Mouse (Mus musculus) adrenal gland, postnatal 25 days (tissue): Measurements from ENCODE around the gene Itgax. TPM values are rescaled to one million over a fixed set of nuclear protein-coding genes. Genes with fewer than 3 reads are reported as not detected.
"Not testable (repeated sequence)": the region's sequence is repeated elsewhere in the genome, so short reads cannot be mapped to it uniquely, and the experiment has no call there.

Source experiments
- DNase-seq: peaks from one replicate; pipeline ENCODE4 v3.0.0; 2021; ENCODE audit warnings: mixed read lengths
- long read RNA-seq: library from polyadenylated mRNA; stranded (forward); transcript quantifications from one replicate; pipeline ENCODE4 v2.0.0, GENCODE M21; 2021
- total RNA-seq: library from RNA; stranded (reverse); gene quantifications from 2 replicates; pipeline ENCODE4 v1.2.3, GENCODE M21; 2021

Gene Itgax
- total RNA-seq = 0.71 and 0.97 TPM in 2 replicates
- long read RNA-seq = 0 reads

DNA sequence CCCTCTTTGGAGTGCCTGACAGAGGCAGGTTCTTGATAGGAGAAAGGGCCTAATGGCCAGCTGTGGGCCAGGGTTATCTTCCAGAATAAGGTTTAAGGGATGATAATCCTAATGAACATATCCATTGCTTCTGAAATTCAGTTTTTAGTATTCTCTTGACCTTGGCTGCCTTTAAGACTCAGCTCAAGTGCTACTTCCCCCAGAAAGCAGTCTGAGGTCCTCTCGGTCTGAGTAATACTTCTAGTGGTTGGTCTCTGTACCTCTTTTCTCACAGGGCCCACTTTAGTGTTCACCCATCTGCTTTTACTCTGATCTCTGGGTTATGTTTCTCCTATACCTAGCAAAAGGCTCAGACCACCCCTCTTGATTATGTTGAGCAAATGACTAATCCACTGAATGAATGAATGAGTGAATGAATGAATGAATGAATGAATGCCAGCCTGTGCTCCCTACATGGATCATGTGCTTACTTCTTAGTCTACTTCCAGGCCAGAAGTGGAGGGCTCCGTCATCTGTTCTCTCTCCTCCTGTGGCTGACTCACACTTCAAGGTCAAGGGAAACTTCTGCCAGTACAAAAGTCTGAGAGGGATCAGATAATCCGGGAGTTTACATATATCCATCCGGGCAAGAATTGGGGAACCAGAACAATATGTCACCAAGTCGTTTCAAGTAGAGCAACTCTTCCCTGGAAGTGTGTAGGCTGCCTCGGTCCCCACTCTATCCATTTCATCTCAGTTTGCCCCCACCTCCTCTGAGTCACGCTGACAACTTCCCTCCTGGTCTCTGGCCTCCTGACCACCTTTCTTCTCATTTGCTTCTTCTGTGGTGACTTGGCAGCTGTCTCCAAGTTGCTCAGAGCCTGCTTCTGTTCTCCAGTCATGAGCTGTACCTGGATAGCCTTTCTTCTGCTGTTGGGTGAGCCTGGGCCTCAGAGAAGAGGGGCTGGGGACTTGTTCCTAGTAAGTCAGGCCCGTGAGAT lies at the start of gene Itgax:
TSS of gene Itgax (plus strand) at position 807 of the 980 bp plus-strand sequence.
- no peak for DNase-seq

- no peak for DNase-seq
These were observed 49.3 kb upstream of the Itgax start for GRCm38 (mm10) chr7:128080012-128080411.

DNA sequence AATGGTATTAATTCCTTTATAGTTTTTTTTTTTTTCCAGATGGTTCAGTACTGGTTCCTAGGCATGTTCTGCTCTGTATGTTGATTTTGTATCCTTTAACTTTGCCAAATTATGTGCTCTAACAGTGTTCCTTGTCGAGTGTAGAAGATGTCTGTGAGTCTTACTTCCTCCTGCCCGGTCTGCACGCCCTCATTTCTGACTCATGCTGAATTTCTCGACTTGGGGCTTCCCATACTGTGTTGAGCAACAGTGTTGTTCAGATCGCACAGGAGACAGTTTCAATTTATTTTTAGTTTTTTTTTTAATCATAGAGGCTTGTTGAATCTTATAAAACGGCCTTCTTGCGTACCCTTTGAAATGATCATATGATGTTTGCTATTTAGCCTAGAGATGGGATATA lies 40.2 kb upstream of the Itgax start:
- DNase-seq = no peak

GRCm38 (mm10) chr7:128098135-128098534 lies 31.2 kb upstream of the Itgax start:
- DNase-seq = no peak

DNA sequence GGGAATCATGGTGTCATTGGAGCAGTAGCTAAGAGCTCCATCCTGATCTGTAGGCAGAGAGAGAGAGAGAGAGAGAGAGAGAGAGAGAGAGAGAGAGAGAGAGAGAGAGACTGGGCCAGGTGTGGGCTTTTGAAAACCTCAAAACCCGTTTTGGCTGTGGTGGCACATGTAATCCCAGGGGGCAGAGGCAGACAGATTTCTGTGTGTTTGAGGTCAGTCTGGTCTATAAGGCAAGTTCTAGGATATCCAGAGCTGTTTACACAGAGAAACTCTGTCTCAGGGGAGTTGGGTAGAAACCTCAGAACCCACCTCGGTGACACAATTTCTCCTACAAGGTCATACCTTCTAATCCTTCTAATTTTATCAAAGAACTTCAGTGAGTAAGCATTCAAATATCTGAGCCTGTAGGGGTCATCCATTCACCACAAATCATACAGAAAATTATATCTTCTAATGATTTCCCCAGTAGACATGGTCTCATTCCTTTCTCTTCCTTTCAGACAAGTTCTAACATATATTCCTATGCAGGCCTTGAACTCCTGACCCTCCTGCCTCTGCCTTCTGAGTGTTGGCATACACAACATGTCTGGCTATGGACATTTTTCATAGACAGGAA lies 28.5 kb upstream of the Itgax start:
- no peak for DNase-seq

DNA sequence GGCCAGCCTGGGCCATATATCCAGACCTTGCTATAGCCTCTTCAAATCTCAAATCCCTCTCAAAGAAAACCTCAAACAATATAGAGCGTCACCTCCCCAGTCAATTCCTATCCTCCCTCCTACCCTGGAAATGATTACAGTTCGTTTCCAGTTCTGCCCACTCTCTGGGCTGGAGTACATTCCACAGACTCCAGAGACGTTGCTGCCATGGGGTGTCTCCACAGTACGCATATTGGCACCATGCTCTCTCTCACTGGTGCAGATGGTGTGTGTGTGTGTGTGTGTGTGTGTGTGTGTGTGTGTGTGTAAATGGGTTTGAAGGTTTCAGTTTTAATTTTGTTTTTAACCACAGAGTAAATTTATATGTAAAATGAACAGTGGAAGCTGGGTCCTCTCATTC lies 24.1 kb upstream of the Itgax start:
- no peak for DNase-seq

- DNase-seq = no peak
These were observed 21.9 kb upstream of the Itgax start for GRCm38 (mm10) chr7:128107462-128107861.

- DNase-seq = no peak
These were observed 19.0 kb upstream of the Itgax start for GRCm38 (mm10) chr7:128110314-128110713.

GRCm38 (mm10) chr7:128112131-128112530 lies 17.2 kb upstream of the Itgax start:
- no peak for DNase-seq

DNA sequence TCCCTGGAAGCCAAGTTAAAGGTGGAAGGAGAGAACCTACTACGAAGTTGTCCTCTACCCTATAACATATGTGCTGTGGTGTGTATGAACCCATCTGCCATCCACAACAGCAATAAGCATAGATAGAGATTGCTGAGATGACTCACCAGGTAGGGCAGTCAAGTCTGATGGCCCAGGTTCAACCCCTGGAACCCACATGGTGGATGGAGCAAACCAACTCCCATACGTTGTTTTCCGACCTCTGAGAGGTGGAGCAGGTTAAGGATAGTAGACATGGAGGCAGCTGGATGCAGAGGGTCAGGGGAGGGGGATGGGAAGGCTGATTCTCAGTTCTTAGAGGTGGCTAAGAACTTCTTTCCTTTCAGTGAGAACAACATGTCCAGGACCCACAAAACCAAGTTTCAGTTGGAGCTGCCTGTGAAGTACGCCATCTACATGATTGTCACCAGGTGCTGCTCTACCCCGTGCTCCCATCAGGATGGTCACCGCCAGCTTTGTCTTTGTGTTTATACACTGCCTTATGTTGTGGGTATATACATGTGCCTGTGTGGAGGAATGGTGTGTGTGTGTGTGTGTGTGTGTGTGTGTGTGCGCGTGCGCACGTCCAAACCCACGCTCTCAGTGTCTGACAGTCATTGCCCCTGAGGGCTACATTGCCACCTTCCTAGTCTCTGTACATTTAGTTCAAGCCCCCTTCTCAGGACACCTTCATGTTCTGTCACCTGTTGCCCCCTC lies 14.8 kb upstream of the Itgax start:
- no peak for DNase-seq

DNA sequence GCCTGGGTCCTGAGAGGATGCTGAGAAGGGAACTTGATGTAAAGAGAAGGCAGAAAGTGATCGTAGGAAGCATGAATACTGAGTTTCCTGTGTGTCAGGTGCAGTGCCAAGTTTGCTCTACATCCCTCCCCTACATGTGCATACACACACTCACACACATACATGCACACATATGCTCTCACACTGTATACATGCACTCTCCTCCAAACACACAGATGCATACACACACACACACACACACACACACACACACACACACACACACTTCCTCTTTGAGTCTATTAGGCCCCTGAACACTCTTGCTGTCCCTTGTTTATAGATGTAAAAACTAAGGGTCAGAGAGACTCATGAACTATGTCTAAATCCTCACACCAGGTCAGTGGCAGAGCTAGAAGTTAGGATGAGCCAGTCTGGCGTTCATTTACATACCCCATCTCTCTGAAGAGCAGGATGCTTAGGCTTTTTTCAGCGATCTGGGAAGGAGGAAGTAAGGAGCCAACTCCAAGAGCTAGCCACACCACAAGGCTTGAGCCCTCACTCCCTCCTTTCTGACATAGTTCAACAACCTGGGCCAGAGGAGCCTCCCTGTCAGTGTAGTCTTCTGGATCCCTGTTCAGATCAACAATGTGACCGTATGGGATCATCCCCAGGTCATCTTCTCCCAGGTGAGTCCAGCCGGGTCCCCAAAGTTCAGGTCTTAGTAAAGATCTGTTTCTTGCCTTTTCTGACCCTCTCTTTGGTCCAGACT lies 14.0 kb upstream of the Itgax start:
- DNase-seq = no peak

- no peak for DNase-seq
These were observed 13.0 kb upstream of the Itgax start for GRCm38 (mm10) chr7:128116396-128116795.

- DNase-seq = no peak
These were observed 9.4 kb upstream of the Itgax start for GRCm38 (mm10) chr7:128119726-128120490.

GRCm38 (mm10) chr7:128132148-128132547 lies 2.8 kb downstream of the Itgax start:
- DNase-seq = no peak

- DNase-seq = no peak
These were observed 4.2 kb downstream of the Itgax start for GRCm38 (mm10) chr7:128133596-128133995.

GRCm38 (mm10) chr7:128136927-128137326 lies 7.6 kb downstream of the Itgax start:
- no peak for DNase-seq

DNA sequence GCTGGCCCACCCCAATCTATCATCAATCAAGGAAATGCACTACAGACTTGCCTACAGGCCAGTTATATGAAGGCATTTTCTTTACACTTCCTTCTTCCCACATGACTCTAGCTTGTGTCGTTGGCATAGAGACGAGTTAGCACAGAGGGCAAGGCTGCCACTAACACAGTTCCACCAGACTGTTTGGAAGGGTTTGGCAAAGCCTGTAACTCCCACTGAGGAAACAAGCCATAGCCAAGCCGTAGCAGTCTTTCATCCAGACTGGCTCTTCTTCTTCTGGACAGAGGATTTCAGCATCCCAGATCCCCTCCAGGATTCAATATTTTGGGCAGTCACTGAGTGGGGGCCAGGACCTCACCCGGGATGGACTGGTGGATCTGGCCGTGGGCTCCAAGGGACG lies 10.3 kb downstream of the Itgax start:
- no peak for DNase-seq

GRCm38 (mm10) chr7:128150970-128151369 lies 21.6 kb downstream of the Itgax start:
- DNase-seq = no peak

DNA sequence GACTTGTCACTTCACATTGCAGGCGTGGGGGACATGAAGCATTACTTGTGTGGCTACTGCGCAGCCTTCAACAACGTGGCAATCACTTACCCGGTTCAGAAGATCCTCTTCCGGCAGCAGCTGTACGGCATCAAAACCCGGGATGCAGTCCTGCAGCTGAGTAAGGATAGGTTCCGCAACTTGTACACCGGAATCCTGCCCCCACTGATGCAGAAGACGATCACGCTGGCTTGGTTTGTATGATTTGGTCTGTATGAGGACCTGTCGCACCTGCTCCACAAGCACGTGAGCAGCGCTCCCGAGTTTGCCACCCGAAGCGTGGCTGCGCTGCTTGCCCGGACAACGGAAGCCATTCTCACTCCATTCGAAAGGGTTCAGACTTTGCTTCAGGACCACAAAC lies 24.7 kb downstream of the Itgax start, which contains the start of gene Itgad:
TSS of gene Itgad (plus strand) at position 301 of the 400 bp plus-strand sequence.
- no peak for DNase-seq

DNA sequence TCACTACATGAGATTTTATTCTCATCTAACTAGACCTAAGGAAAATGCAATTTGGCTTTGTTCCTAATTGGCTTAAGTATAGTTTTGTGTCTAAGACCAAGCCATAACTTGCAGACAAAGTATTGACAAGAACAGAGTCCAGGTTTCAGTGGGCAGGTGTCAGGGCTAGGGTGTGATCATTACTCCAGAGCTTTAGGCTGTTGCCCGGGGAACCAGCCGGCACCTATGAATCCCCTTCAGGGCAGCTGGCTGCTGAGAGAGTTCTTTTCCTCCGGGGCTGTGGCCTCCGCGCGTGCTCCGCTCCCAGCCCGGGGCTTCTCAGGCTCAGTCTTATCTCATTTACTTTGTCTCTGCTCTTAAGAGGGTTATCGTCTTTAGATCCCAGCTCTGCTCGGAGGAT lies 25.6 kb downstream of the Itgax start:
- DNase-seq = peak; percentile 19

GRCm38 (mm10) chr7:128158688-128159354 lies 29.5 kb downstream of the Itgax start:
- DNase-seq = not testable (repeated sequence)
